Mouse (Mus musculus) olfactory bulb, adult 2 months (tissue): ENCODE measurements at regions not wholly inside any gene's neighbourhood (a gene's known extent, or its start where the extent isn't known, plus 50 kb on each side); places are given as distances from the start of the nearest gene placed in this dataset.

ENCODE experiments used
- H3K27ac ChIP-seq: fragments of 200-500 bp; 2 replicates; pipeline ENCODE4 v1.5.1; 2012; ENCODE audit warnings: low read depth, low read length; ENCODE audit not compliant: insufficient read depth
- H3K4me1 ChIP-seq: fragments of 200-500 bp; 2 replicates; pipeline ENCODE4 v1.6.1; 2012; ENCODE audit warnings: low read length; ENCODE audit not compliant: control insufficient read depth, insufficient read depth
- H3K4me3 ChIP-seq: fragments of 200-500 bp; 2 replicates; pipeline ENCODE4 v1.5.1; 2012; ENCODE audit warnings: mild to moderate bottlenecking, low read depth, low read length, moderate library complexity; ENCODE audit not compliant: insufficient read depth
- CTCF ChIP-seq: fragments of 200-500 bp; IDR thresholded peaks from 2 replicates; pipeline ENCODE4 v1.5.1; 2012; ENCODE audit warnings: low read depth, mild to moderate bottlenecking, low read length, moderate library complexity; ENCODE audit not compliant: insufficient read depth
- POLR2A ChIP-seq: fragments of 200-500 bp; IDR thresholded peaks from 2 replicates; pipeline ENCODE4 v1.6.1; 2012; ENCODE audit warnings: mild to moderate bottlenecking, low read depth, low read length, moderate library complexity; ENCODE audit not compliant: insufficient read depth
- WGBS: fragments of 180-500 bp; shearing (Covaris S2); methylation state at CpG from one replicate; pipeline ENCODE4 v1.1.7; 2018; 5-methylcytosine and 5-hydroxymethylcytosine counted together

DNA sequence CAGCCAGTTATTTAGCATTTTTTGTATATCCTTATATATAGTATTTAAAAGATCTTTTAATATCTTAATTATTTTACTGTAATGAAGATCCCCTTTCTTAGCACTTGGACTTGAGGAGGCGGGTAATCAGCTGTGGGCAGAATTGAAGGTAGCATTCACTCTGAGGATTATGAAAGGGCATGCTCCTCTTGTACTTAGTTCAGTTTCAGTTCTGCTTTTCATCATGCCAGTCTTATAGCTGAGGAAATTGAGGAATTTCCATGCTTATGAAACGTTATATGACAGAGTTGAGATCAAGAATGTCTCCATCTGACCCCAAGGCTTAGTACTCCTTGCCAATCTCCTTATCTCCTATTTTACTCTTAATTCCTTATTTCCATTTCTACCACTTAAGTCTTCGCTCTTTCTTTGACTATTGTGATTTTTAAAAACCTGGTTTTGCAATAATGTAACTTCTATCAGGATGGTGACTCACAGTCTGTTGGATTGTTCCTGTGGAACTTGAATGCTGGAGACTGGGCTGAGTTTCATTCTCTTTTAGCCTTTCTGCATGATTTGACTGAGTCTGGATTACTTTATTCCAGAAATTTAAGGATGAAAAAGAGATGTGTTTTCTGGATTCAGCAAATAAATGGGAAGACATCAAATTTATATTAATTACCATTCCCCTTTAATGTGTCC is 133.6 kb downstream of the Papss1 start:
- no peak for TF ChIP-seq CTCF
- no peak for TF ChIP-seq POLR2A
- WGBS, result 86% methylated on average over 3 of the region's 3 CpGs
- H3K4me1 ChIP-seq, result no peaks in the 10 kb centered on the region
- H3K4me3 ChIP-seq, result no peak overlapping the region
- H3K27ac ChIP-seq, result no peak overlapping the region

DNA sequence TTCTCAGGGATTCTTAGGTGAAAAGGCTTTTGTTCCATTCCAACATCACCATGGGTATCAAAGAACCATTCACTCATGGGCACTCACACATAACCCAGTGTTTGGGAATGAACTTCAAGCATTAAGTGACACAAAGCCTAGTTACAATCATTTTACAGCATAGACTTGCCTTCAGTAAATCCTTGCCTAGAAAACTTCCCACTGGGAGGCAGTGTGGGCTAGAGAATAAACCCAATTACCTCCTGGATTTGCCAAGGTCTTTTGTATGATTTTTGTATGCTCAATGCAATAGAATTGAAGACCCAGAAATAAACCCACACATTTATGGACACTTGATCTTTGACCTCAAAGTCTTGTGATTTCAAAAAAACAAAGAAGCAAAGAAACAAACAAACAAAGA is 138.6 kb downstream of the Papss1 start:
- Histone ChIP-seq H3K4me3 (no peak overlapping the region), H3K4me1 (no peaks in the 10 kb centered on the region), H3K27ac (no peak overlapping the region)
- TF ChIP-seq CTCF (no peak), POLR2A (no peak)

DNA sequence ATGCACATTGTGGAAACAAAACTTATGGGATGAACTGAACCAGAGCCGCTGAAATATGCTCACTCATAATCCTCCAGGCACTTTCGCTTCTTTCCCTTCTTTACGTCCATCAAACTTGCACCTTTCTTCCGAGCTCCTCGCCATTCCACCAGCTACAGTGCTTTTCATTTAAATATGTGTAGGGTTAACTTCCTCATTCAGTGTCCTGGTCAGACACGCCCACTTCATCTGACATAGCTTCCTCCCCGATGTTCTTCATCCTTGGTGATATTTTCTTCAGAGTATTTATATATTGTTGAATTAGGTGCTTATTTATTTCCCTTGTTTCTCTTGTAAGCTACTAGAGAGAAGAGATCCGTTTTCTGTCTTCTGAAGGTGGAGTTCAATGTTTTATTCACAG is 149.0 kb downstream of the Papss1 start:
- TF ChIP-seq CTCF, result no peak
- TF ChIP-seq POLR2A, result no peak
- WGBS, result 88% methylated on average over 8 of the region's 8 CpGs
- H3K4me1 ChIP-seq, result no peaks in the 10 kb centered on the region
- no peak overlapping the region for H3K4me3 ChIP-seq
- H3K27ac ChIP-seq, result no peak overlapping the region

DNA sequence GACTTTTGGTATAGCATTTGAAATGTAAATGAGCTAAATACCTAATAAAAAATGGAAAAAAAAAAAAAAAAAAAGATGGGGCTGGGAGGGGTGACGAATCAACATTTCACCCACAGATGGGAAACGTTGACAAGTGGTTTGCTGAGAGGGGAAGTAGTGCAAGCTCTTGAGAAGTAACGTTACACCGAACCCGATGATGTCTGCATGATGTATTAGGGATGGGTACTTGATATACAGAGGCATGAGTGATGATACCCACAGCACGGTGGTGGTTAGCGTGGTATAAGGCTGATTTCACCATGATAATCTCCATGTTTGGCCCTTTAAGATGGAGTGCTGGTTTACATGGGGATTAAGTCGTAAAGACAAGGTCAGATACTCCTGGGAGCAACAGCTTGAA is 154.2 kb downstream of the Papss1 start:
- 91% methylated on average over 8 of the region's 8 CpGs for WGBS
- Histone ChIP-seq H3K4me1 (no peaks in the 10 kb centered on the region), H3K27ac (no peak overlapping the region), H3K4me3 (no peak overlapping the region)
- no peak for TF ChIP-seq CTCF
- TF ChIP-seq POLR2A, result no peak

DNA sequence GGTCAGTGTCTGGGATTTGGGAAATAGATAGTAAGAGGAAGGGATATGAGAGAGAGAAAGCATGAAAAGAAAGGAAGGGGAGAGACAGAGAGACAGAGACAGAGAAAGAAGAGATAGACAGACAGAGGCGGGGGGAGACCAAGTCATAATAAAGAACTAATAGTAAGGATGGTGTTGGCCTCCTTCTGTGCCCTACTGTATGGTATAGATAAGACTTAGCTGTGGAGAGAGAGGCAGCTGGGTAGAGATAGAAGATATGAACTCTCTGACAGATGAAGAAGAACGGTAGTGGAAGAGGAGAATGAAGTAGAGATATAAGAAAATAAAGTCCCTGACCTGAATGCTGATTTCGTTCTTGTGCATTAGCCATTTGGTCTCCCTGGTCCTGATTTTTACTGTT is 164.1 kb downstream of the Papss1 start:
- Histone ChIP-seq H3K27ac (no peak overlapping the region), H3K4me1 (no peaks in the 10 kb centered on the region), H3K4me3 (no peak overlapping the region)
- 96% methylated on average over 3 of the region's 3 CpGs for WGBS
- no peak for TF ChIP-seq POLR2A
- TF ChIP-seq CTCF, result no peak

DNA sequence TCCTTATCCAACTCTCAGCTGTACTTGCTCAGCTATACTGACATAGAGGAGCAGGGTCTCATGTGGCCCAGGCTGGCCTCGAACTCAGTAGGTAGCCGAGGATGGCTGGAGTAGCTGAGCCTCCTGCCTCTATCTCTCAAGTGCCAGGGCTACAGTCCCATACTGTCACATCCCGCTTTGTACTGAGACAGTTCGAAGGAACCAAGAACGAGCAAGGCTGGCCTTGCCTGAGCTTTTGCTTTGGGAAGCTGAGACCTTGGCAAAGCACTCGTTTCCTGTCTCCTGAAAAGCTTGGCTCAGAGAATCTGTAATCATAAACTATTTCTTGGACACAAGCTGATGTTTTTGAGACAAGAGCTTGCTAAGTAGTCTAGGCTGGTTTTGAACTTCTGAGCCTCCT is 169.7 kb downstream of the Papss1 start:
- no peak overlapping the region for H3K27ac ChIP-seq
- no peaks in the 10 kb centered on the region for H3K4me1 ChIP-seq
- WGBS, result 76% methylated on average over 6 of the region's 6 CpGs
- no peak overlapping the region for H3K4me3 ChIP-seq
- TF ChIP-seq POLR2A, result no peak
- no peak for TF ChIP-seq CTCF

DNA sequence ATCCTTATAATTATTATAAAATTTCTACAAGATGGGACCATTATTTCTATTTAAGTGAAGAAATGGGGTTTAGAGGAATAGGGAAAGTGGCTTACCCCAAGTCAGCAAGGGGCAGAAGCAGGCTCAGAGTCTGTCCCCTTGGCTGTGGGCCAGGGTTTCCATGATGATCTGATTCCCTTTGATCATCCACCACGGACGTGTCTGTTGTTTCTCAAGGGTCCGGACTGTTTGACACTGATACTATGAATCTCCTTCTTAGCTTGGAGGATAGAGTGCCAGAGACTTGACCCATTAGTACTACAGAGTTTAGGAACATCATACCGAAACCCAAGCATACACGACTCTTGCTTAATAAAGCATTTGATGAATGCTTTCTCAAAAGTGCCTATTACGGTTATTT is 172.9 kb downstream of the Papss1 start:
- TF ChIP-seq CTCF (no peak), POLR2A (no peak)
- no peaks in the 10 kb centered on the region for H3K4me1 ChIP-seq
- H3K4me3 ChIP-seq, result no peak overlapping the region
- H3K27ac ChIP-seq, result no peak overlapping the region
- WGBS, result 67% methylated on average over 6 of the region's 6 CpGs

DNA sequence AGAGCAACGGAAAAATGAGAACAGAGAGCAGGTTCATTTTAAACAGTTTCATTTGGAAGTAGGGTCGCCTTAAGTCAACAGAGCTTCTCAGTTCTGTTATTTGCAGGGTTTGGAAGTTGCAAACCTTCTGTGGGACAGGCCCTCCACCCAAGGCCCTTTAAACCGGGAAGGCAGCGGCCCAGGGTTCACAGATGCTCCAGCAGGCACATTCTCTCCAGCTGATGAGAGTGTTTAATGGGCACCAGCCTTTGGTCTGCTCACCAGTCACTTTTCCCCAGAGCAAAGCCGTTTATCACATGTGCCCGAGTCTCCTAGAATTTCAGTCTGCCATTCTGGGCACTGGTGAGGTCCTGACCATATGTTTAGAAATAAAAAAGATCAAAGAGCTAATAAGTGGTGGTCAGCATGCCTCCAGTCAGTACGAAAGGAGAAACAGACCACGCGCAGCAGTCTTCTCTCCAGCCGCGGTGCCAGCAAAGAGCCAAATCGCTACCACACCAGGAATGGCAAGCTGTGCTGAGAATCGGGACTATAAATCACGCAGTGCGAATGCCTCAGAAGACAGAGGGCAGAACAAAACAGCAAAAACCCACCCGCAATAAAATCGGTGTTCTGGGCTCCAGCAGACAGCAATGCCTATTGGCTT is 173.5 kb downstream of the Papss1 start:
- Histone ChIP-seq H3K4me1 (no peaks in the 10 kb centered on the region), H3K4me3 (no peak overlapping the region), H3K27ac (no peak overlapping the region)
- WGBS, result 91% methylated on average over 17 of the region's 17 CpGs
- TF ChIP-seq POLR2A, result no peak
- no peak for TF ChIP-seq CTCF

DNA sequence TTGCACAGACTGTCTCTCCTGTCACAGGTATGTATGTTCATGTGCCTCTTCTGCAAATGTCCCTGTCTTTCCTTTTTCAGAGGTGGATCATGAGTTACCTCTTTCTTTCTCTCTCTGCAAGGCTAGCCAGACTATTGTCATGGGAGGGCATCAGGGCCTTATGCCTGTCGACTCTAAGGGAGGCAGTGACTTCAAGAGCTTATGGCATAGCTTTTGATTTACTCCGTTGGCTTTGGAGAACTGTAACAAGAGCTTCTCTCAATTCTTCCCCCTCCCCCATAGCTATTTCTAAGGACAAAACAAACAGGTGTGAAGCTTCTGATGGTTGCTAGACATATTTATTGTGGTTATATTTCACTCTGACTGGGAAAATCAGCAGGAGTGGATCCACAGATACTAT is 191.0 kb downstream of the Papss1 start:
- Histone ChIP-seq H3K4me1 (no peaks in the 10 kb centered on the region), H3K4me3 (no peak overlapping the region), H3K27ac (no peak overlapping the region)
- WGBS, result 80% methylated on average over 2 of the region's 2 CpGs
- TF ChIP-seq POLR2A (no peak), CTCF (no peak)
